Mouse (Mus musculus) liver, postnatal 0 days (tissue): ENCODE measurements at regions not wholly inside any gene's neighbourhood (a gene's known extent, or its start where the extent isn't known, plus 50 kb on each side); places are given as distances from the start of the nearest gene placed in this dataset.

Source experiments
- CTCF ChIP-seq: sonication (generic); IDR thresholded peaks from 2 replicates; pipeline ENCODE4 v1.5.1; 2016; ENCODE audit warnings: antibody characterized with exemption, low read depth
- EP300 ChIP-seq: IDR thresholded peaks from 2 replicates; pipeline ENCODE4 v1.6.1; 2016; ENCODE audit warnings: antibody characterized with exemption, low read depth, mild to moderate bottlenecking

DNA sequence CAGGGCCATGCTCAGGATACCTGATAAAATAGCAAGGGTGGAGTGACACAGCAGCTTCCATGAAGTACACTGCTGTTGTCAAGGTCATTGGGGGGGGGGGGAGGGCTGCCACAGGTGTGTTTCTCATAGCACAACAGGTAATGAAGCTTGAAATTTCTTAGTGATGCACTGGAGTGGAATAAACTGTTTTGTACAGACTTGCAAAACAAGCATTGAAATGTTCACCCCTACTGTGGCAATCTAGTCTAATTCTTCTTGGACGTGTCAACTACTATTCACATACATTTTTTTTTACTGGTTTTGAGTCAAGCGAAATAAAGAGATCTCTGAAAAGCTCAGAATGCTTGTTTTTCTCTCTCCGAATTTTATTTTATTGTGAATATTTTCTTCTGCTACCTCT, 281.6 kb downstream of the Grxcr1 start:
- no peak for TF ChIP-seq CTCF
- no peak for TF ChIP-seq EP300
